7 mouse cellular contexts compared by ENCODE assay signal in the genomic region with DNA sequence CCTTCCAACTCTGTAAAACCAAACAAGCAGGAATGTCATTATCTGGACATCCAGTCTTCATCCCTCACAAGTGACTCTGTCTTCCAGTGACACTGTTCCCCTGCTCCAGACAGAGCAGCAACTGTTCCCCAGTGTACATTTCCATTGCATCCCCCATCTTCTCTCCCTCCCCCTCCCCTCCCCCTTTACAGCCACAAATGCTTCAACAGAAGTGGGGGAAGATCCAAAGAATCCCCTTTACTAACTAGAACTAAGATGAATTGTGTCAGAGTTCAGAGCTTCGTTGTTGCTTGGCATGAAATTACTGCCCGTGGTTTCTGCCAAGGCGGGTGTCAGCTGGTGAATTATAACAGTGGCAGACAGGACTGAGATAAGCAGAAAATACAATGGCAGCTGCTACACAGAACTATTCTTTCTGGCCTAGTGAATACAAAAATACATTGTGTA.
DNase-seq lines count a peak whose midpoint lies in the region.

No protein-coding gene starts in this region.

- DNase-seq in adrenal gland, adult 18-20 months (ENCODE audit: low spot score in 2 of 2): peak; percentile 5 to 22
- DNase-seq in brain, embryonic 18.5 days (ENCODE audit: low read depth, low spot score): peak; percentile 58
- DNase-seq in frontal cortex, postnatal 14 days (ENCODE audit: low spot score in 2 of 2): peak; percentile 10 to 28
- DNase-seq in kidney, postnatal 36 days: peak; percentile 9 to 48
- peak; percentile 1 for DNase-seq in lung, postnatal 25 days (ENCODE audit: low spot score)
- DNase-seq in right cerebral cortex, postnatal 25 days: peak; percentile 18
- no peak for DNase-seq in spleen, adult 18-20 months

Comparison
In these comparisons a context has a peak if more than half of its experiments do, and no peak if none do; other contexts are left out.
1. DNase-seq: peak in adrenal gland, adult 18-20 months (2 of 2), brain, embryonic 18.5 days (single experiment), frontal cortex, postnatal 14 days (2 of 2), kidney, postnatal 36 days (2 of 2), lung, postnatal 25 days (single experiment) and right cerebral cortex, postnatal 25 days (single experiment); none in spleen, adult 18-20 months (0 of 2).